Mouse (Mus musculus) cerebellum, adult 11 months (tissue): ENCODE results near the gene Pfkp.

Source experiments
- DNase-seq: peaks from one replicate; pipeline ENCODE4 v3.0.0; 2022

Pfkp gene

GRCm38 (mm10) chr13:6600626-6601025 is 48.0 kb downstream of the Pfkp start:
- no peak for DNase-seq

GRCm38 (mm10) chr13:6597801-6598200 is 50.8 kb downstream of the Pfkp start:
- DNase-seq: no peak

GRCm38 (mm10) chr13:6595403-6595802 is 53.2 kb downstream of the Pfkp start:
- DNase-seq: no peak

GRCm38 (mm10) chr13:6590846-6591245 is 57.7 kb downstream of the Pfkp start:
- DNase-seq: no peak

GRCm38 (mm10) chr13:6586009-6586408 is 62.6 kb downstream of the Pfkp start:
- DNase-seq: no peak

GRCm38 (mm10) chr13:6583499-6584125 is 65.0 kb downstream of the Pfkp start:
- DNase-seq: no peak

GRCm38 (mm10) chr13:6575920-6576509 is 72.6 kb downstream of the Pfkp start:
- DNase-seq: no peak

- DNase-seq: no peak
These were observed 83.0 kb downstream of the Pfkp start for GRCm38 (mm10) chr13:6565571-6565970.

GRCm38 (mm10) chr13:6562409-6562808 is 86.2 kb downstream of the Pfkp start:
- no peak for DNase-seq

GRCm38 (mm10) chr13:6557771-6558170 is 90.8 kb downstream of the Pfkp start:
- no peak for DNase-seq

GRCm38 (mm10) chr13:6555656-6556055 is 92.9 kb downstream of the Pfkp start:
- DNase-seq: no peak

- no peak for DNase-seq
These were observed 94.9 kb downstream of the Pfkp start for GRCm38 (mm10) chr13:6553708-6554107.

- no peak for DNase-seq
These were observed 113.2 kb downstream of the Pfkp start for GRCm38 (mm10) chr13:6535287-6535932.

- DNase-seq: no peak
These were observed 115.9 kb downstream of the Pfkp start for GRCm38 (mm10) chr13:6532683-6533082.
